Mouse (Mus musculus): ENCODE data around the gene Rbm4.
"Not testable (repeated sequence)": the region's sequence is repeated elsewhere in the genome, so short reads cannot be mapped to it uniquely, and the experiment has no call there.

Rbm4 gene

DNA sequence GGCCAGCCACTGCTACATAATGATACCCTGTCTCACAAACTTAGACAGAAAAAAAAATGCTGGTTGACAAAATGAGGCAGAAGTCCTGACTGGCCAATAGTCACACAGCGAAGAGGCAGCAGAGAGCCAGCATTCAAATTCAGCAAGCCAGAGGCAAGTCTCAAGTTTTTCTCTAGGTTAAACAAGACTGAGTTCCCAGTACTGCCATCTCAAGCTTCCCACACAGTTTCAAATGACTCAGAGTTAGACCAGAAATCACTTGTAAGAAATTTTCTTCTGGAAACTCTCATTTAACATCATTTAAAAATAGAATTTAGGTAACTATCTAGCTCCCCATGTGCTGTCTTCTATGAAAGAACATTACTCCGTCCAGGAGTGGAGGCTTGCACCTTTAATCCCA is 4.1 kb upstream of the Rbm4 start:
- no peak for DNase-seq (ENCODE audit: low spot score in 2 of 2)

DNA sequence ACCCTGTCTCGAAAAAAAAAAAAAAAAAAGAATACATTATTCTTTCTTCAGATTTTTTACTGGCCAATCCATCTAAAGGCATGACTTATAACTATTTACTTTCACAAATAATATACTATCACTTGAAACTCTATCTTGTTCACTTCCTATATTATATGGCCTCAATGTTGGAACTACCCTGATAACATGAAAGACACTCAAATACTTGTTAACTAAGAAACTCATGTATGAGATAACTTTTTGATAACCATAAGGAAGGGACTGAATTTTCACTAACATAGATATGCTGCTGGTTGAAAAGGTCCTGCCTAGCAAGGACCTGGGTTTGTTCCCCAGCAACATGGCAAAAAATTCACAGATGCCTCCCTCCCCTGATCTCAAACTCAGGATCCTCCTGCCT is 2.2 kb upstream of the Rbm4 start:
- no peak for DNase-seq (ENCODE audit: low spot score in 2 of 2)

DNA sequence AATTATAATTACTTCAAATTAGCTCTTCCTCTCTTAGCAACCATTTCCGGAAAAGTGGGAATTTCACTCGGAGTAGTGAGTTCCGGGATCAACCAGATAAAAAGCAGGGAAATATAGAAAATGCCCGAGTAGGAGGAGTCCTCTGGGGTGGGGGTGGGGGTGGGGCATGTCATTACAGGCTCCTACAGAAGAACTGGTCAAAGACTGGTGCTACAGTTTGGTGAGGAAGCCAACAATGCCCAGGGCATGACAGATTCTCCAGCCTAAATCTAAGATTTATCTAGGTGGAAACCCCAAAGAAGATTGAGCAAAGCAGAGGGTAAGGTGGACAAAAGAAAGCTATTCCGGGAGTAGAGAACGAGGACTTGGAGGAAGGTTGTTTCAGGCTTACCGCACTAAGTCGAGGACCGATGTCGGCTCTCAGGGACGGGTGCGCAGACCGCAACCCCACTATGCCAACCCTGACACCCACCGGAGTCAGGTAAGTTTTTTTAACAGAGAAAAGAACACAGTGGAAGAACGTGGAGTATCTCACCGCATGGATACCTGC is 345 bp downstream of the Rbm4 start:
- no peak for DNase-seq (ENCODE audit: low spot score in 2 of 2)

DNA sequence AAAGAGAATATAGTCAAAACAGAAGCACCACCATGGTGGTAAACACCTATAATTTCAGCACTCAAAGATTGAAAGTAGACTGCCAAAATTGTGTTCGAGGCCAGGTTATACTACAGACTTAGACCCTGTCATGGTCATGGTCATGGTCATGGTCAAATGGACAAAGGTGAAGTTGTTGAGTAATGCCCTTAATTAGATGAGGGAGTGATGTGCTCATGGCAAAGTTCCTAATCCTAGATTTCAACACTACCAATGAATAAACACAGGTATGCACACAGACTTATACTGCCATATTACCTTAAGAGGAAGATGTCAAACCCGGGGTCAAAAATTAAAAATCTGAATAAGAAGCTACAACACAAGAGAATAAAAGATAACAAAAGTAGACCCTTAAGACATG is 7.4 kb downstream of the Rbm4 start:
- DNase-seq (ENCODE audit: low spot score in 2 of 2) = no peak

DNA sequence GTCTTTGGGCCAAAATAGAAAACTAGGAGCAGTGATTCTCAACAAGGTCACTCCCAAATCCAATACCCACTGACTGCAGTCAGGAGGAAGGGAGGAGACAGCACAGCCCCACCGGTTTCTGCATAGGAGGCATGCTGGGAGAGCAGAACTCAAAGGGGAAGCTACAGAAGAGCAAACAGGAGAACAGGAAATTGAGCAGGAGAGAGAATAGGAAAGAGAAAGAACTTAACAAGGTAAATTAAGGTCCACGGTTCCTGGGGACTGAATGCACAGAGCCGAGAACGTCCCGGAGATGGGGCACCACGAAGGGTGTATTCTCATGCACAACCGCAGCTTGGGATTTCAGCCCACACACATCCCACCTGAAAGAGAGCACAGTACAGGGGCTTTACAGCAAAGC is 8.5 kb downstream of the Rbm4 start:
- DNase-seq (ENCODE audit: low spot score in 2 of 2) = no peak

DNA sequence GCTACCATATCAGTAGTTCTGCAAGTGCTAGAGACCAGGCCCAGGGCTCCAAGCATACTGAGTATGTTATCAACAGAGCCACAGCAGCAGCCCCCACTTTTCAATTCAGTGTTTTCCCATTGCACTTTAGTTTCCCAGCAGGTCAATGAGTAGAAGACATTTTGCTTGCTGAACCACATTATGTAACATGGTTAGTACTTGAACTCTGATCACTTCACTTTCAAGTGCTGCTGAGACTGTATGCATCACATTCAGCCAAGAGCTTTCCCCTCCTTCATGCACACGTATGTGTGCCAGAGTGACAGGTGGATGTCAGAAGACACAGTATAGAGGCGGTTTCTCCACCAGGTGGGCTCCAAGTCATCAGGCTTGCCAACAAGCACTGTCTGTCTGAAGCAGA is 10.8 kb downstream of the Rbm4 start:
- DNase-seq (ENCODE audit: low spot score in 2 of 2) = no peak

DNA sequence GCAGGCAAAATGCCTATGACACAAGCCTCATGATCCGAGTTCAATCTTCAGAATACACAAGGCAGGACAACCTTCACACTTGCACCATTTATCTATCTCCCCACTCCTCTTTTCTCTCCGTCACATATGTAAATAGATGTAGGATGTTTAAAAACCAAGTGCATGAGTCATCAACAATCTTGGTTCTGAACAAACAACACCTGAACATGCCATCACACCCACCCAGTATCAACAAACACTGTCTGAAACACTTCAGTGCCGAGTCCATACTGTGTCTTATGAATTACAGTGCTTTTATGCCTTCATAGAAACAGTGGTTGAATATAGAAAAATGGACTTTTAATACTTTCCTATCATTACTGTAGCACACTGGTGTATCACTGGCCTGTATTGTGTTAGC is 20.9 kb downstream of the Rbm4 start:
- no peak for DNase-seq (ENCODE audit: low spot score in 2 of 2)

DNA sequence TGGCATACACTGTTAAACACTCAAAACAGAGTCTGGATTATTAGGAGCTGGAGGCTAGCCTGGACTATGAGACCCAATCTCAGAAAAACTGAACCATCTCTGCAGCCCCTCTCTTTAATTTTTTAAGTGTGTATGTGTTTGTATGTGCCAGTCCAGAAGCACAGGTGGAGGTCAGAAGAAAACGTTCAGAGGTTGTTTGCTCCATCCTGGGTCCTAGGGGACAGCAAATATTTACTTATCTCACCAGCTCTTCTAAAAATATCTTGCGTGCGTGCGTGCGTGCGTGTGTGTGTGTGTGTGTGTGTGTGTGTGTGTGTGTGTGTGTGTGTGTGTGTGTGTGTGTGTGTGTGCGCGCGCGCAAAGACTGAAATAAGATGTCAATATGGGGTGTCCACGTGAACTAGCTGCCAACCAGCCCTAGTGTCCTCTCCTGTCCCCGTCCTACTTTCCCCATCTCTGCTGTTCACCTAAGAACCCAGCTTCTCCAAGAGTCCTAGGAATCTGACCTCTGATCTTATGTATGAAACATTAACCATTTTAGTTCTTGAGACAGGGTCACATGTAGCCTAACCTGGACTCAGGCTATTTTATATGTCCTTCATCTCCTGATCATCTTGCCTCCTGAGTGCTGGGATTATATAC is 26.1 kb downstream of the Rbm4 start:
- DNase-seq (ENCODE audit: low spot score in 2 of 2) = no peak

DNA sequence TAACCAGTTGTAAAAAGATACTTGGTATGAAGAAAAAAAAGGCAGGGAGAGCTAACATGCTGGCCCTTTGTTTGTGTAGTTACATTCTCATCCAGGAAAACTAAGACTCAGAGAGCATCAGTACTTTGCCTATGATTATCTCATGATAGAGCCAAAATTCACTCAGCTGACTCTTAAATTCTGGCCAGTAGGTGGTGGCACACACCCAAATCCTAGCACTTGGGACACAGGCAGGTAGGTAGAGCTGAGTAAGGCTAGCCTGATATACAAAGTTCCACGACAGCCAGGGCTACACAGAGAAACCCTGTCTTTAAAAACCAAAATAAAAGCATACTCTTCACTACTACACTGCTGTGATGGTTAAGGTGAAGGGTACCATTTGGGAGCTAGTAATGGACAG is 30.8 kb downstream of the Rbm4 start:
- no peak for DNase-seq (ENCODE audit: low spot score in 2 of 2)

DNA sequence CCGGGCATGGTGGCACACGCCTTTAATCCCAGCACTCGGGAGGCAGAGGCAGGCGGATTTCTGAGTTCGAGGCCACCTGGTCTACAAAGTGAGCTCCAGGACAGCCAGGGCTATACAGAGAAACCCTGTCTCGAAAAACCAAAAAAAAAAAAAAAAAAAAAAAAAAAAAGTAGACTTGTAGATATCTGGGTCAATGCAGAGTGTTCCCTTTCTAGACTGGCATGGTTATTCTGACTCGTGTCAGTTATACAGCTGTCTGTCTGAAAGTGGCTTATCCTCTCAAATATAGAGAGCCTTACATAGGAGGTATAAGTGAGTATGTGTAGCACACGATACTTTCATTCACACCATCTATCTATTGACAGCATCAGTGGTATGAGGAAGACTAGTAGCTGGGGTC is 33.2 kb downstream of the Rbm4 start:
- DNase-seq (ENCODE audit: low spot score in 2 of 2) = not testable (repeated sequence)

DNA sequence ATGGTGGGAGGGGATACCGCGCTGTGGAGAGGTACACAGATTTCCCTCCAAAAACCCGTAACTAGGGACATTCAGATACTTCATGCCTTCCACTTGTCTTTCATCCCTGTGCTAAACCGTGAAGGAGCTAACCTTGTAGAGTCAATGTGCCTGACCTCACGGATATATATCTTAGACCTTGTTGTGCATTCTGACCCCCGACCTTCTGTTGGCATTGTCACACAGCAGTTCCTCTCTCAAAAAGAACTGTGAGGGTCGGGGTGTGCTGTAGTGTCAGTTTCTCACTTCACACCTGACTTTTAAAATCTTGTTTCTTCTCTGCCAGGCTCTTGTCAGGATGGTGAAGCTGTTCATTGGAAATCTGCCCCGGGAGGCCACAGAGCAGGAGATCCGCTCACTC is 36.8 kb downstream of the Rbm4 start:
- DNase-seq (ENCODE audit: low spot score in 2 of 2) = no peak

DNA sequence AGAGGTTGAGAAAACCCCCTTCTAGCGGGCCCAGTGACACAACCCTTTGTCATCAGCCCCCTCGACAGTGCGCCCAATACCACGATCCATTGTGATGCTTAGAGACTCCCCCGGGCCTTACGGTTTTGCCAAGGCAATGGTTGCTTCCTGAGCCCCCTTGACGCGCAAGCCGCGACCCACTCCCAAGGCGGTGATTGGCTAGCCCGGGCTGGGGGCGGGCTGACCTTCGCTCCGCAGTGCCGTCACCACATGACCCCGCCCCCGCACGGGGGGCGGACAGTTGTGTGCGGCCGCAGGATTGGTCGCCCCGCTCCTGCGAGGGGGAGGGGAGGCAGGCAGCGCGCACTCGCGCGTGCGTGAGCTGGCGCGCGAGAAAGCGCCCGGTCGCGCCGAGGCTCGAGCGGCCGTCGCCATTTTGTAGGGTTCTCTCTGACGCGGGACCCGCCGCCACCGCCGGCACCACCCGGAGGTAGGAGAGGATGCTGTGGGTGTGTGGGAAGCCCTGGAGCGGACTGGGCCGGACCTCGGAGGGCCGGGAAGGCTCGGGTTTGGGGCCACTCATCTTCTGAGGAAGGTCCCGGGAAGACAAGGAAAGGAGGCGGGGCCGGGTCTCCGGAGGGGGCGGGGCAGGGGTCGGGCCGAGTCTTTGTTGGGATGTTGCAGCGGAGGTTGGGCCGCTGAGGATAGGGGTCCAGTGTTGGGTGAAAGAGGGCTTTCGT is 37.3 kb downstream of the Rbm4 start, which contains the start of gene Rbm4b:
Gene Rbm4b, plus strand, starts transcription at position 305 of the 719 bp plus-strand sequence.
- peak; percentile 96 to 98 for DNase-seq (ENCODE audit: low spot score in 2 of 2)

DNA sequence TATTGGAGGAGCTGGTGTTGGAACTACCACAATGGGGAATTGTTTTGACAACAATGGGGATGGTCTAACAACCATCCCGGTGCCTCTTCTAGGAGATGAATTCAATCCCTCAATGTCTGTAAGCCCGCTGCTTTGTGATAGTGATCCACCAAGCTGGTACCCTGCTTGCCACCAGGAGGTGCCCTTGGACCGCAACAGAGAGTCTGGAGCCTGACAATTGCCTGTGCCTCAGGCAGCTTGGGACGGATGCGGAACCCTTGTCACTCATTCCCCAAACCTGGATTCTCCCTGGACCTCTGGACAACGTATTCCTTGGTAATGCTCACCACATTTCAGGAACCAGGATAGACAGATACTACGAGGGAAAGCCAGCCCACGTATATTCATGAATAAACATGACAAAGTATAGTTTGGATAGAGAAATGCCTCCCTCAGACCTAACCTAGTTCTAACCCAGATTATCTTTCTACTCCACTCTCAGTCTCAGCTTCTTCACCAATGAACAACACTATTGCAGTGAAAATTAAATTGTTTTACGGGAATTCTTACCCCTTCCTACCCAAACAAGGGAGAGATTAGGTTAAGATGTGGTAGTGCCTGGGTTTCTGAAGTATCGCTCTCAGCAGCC is 38.0 kb downstream of the Rbm4 start:
- DNase-seq (ENCODE audit: low spot score in 2 of 2) = peak; percentile 84 to 86

DNA sequence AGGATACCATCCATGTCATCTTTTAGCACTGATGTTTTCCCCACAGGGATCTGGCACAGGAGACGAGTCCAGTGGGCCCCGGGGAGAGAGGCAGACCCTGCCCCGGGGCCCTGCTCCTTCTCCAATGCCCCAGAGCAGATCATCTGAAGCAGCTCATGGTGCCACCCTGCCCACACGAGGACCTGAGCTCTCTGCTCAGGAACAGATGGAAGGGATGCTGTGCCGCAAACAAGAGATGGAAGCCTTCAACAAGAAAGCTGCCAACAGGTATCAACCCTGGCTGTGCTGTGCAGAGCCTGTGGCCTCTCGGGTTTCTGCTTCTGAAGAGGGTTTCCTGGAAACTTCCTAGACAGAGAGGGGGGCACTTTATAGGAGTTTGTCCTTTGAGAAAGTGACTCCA is 43.7 kb downstream of the Rbm4 start:
- no peak for DNase-seq (ENCODE audit: low spot score in 2 of 2)

DNA sequence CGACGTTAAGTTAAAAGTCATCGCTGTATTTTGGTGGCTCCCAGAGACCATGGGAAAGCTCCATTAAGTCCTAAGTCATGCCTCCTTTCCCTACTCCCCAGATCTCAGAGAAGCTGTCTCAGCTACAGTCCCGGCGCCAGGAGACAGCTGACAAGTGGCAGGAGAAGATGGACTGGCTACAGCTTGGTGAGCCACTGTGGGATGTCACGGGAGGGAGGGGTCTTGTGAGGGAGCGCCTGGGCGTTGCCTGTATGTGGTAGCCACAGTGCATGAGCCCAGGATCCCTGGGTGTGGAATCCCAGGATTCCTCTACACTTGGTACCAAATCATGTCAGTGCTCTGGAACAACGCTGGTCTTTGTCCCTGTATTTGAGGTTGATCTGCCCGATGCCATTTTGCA is 45.2 kb downstream of the Rbm4 start:
- no peak for DNase-seq (ENCODE audit: low spot score in 2 of 2)

DNA sequence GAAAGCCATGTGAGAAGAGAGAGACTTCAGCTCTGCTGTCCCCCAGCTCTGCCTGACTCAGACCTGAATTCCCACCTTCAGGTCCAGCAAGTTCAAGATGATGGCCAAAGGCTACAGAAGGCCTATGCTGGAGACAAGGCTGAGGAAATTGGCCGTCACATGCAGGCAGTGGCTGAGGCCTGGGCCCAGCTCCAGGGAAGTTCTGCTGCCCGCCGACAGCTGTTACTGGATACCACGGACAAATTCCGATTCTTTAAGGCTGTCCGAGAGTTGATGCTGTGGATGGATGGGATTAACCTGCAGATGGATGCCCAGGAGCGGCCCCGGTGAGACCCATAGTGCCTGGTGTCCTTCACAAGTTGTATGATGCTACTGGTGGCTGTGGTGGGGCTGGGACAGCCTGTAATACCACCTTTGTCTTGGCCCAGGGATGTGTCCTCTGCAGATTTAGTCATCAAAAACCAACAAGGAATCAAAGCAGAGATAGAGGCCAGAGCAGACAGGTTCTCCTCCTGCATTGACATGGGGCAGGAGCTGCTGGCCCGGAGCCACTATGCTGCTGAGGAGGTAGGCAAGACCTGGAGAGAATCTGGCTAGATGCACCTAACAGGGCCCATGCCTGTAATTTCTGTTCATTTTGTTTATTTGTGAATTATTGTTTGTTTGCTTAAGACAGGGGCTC is 45.9 kb downstream of the Rbm4 start:
- no peak for DNase-seq (ENCODE audit: low spot score in 2 of 2)

DNA sequence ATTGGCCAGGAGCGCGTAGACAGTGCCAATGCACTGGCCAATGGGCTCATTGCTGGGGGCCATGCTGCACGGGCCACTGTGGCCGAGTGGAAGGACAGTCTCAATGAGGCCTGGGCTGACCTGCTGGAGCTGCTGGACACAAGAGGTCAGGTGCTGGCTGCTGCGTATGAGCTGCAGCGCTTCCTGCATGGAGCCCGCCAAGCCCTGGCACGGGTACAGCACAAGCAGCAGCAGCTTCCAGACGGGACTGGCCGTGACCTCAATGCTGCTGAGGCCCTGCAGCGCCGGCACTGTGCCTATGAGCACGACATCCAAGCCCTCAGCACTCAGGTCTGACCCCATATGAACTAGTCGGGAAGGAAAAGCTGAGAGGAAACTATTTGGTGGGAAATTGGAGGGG is 47.1 kb downstream of the Rbm4 start:
- no peak for DNase-seq (ENCODE audit: low spot score in 2 of 2)

DNA sequence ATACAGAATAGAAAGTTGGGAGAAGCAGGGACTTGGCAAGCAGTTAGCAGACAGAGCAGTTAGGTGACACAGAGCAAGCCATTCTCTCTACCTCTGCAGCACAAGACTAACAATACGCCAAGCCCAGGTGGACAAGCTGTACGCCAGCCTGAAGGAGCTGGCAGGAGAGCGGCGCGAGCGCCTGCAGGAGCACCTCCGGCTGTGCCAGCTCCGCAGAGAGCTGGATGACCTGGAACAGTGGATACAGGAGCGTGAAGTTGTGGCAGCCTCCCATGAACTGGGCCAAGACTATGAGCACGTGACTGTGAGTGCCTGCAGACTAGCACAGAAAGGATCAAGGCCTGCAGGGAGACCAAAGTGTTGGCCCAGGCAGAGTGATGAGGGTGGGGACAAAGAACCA is 48.0 kb downstream of the Rbm4 start:
- no peak for DNase-seq (ENCODE audit: low spot score in 2 of 2)

DNA sequence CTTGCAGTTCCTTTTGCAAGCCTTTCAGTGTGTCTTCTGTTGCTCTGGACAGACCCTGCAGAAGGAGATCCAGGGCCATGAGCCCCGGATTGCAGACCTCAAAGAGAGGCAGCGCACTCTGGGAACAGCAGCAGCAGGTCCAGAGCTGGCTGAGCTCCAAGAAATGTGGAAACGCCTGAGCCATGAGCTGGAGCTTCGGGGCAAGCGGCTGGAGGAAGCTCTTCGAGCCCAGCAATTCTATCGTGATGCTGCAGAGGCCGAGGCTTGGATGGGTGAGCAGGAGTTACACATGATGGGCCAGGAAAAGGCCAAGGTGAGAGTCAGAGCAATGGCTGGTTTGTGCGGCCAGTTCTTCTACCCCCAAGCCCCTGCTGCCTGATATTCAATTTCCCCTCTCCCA is 48.6 kb downstream of the Rbm4 start:
- no peak for DNase-seq (ENCODE audit: low spot score in 2 of 2)

DNA sequence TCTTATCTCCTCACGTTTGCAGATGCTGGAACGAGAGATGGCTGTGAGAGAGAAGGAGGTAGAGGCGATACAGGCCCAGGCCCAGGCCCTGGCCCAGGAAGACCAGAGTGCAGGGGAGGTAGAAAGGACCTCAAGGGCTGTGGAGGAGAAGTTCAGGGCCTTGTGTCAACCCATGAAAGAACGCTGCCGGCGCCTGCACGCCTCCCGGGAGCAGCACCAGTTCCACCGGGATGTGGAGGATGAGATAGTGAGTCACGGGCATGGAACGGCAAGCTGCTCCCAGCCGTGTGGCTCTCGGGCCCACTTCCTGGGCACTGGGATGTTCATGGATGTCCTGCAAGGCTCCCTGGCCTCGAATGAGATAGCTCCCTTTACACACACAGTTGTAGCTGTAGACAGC is 49.7 kb downstream of the Rbm4 start:
- no peak for DNase-seq (ENCODE audit: low spot score in 2 of 2)

DNA sequence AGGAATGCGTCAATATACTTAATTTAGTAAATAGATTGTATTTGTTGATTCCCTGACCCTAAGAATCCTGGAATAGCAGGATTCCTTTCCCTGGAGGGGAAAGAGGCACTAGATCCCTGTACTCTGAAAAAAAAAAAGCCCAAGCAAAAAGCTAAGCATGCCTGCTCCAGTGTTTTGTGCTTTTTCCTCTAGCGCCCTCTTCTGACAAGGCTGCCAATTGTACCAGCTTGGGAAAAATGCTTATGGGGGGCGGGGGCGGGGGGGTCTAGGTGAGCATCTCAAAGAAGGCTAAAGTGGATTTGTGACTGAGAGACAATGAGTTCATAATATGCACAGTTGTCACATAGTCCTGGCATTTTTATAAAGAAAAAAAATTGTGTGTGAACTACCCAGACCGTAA is 50.2 kb downstream of the Rbm4 start:
- DNase-seq (ENCODE audit: low spot score in 2 of 2) = no peak

DNA sequence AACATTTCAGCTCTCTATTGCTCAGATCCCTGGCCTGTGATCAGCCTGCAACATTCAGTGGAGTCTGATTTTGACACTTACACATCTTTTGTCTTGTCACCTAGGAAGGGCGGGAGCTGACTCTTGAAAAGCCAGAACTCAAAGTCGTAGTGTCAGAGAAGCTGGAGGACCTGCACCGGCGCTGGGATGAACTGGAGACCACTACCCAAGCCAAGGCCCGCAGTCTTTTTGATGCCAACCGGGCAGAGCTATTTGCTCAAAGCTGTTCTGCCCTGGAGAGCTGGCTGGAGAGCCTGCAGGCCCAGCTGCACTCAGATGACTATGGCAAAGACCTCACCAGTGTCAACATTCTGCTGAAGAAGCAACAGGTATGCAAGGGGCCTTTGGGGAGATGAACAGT is 51.5 kb downstream of the Rbm4 start:
- DNase-seq (ENCODE audit: low spot score in 2 of 2) = no peak

Measured in frontal cortex, postnatal 14 days (tissue).